18 mouse cellular contexts compared by ENCODE assay signal in the genomic region with DNA sequence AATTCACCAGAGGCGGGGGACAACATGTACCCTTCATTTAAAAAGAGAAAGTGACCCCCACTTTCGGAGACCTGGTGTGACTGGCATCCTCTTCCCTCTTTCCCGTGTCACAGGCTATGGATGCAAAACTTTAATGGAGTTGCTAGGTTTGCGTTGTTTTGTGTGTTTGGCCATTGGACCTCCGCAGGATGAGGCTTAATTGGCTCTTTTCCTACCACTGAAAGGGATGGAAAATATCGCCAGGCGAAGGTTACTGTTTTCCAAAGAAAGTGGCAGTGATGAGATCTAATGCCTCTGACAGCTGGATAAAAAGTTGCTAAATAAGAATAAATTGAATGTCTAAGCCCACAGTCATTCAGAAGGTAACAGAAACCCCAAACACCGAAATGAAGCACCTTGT.
A peak's percentile ranks its signal among the peaks of the same experiment; 100 is the strongest.
DNase-seq lines count a peak whose midpoint lies in the region; ATAC-seq and TF ChIP-seq lines count a peak whose summit lies in the region.
"Had no signal": no experiment of that assay in that cellular context is flagged by ENCODE, and none has a peak within 500 bp of the region (broad histone marks: within the 10 kb centered on the region; RNA-seq: fewer than 3 reads in every experiment).

No protein-coding gene starts in this region.

- H3K4me1 ChIP-seq in forebrain, embryonic 15.5 days, result peaks cover 28% of the 10 kb centered on the region
- 0 out of 2 replicates have a peak, but pooled peaks cover 6% of the 10 kb centered on the region for H3K4me1 ChIP-seq in hindbrain, postnatal 0 days (ENCODE audit: insufficient read depth, low read length)

- 14% methylated on average over 8 of the region's 8 CpGs for WGBS in forebrain, embryonic 15.5 days
- 64% methylated on average over 8 of the region's 8 CpGs for WGBS in hindbrain, postnatal 0 days

- no peak overlapping the region for H3K9ac ChIP-seq in forebrain, embryonic 15.5 days (replicated peaks)
- H3K9ac ChIP-seq in hindbrain, postnatal 0 days (replicated peaks; ENCODE audit: low read length), result no peak overlapping the region
- H3K9ac ChIP-seq: embryonic facial prominence, embryonic 12.5 days; lung, embryonic 14.5 days; neural tube, embryonic 15.5 days had no signal

- no peak for TF ChIP-seq CTCF in left cerebral cortex, adult 2 months (IDR thresholded peaks at IDR 0.05)
- TF ChIP-seq CTCF in hindbrain, postnatal 0 days (IDR thresholded peaks at IDR 0.05; ENCODE audit: low read depth), result no peak

- H3K9me3 ChIP-seq in forebrain, embryonic 15.5 days, result no peaks in the 10 kb centered on the region
- no peaks in the 10 kb centered on the region for H3K9me3 ChIP-seq in hindbrain, postnatal 0 days (ENCODE audit: low read length)
- H3K9me3 ChIP-seq: embryonic facial prominence, embryonic 12.5 days; neural tube, embryonic 15.5 days had no signal

- no peak for DNase-seq in left cerebral cortex, adult 2 months (ENCODE audit: extremely low spot score in 1 of 2, low spot score in 2 of 2)
- no peak for DNase-seq in left cerebral cortex, postnatal 4 days
- no peak for DNase-seq in hindbrain, postnatal 0 days (ENCODE audit: low spot score)
- DNase-seq in cerebellum, postnatal 25 days, result no peak
- no peak for DNase-seq in right cerebral cortex, adult 18-20 months
- DNase-seq: adrenal gland, postnatal 14 days; gastrocnemius, adult 2 months; heart, adult 18-20 months; kidney, adult 11 months; kidney, postnatal 25 days; lung, embryonic 14.5 days; lung, postnatal 4 days; retina, postnatal 1 day; thymus, postnatal 36 days had no signal

- H3K27ac ChIP-seq in left cerebral cortex, adult 2 months, result peak overlapping the region; percentile 83
- peak overlapping the region; percentile 87 for H3K27ac ChIP-seq in forebrain, embryonic 15.5 days (replicated peaks)
- H3K27ac ChIP-seq in hindbrain, postnatal 0 days, result peak overlapping the region; percentile 69
- H3K27ac ChIP-seq: gastrocnemius, adult 2 months; neural tube, embryonic 15.5 days had no signal

- intact Hi-C loops in left cerebral cortex, adult 2 months (cut with DNase I), result loop anchor here (2.0 to 5.0 kb wide), 3 partner anchors 32 to 186 kb away; a partner anchor contains a TSS
- intact Hi-C loops in left cerebral cortex, postnatal 4 days (cut with DNase I), result no loop called here

- ATAC-seq in forebrain, embryonic 15.5 days (replicated peaks), result no peak
- ATAC-seq in hindbrain, postnatal 0 days, result no peak
- no peak for ATAC-seq in frontal cortex, adult (ENCODE audit: low TSS enrichment)

- H3K4me2 ChIP-seq in forebrain, embryonic 15.5 days (replicated peaks), result no peak overlapping the region
- no peak overlapping the region for H3K4me2 ChIP-seq in hindbrain, postnatal 0 days (ENCODE audit: low read depth, low read length)
- H3K4me2 ChIP-seq: embryonic facial prominence, embryonic 12.5 days; lung, embryonic 14.5 days; neural tube, embryonic 15.5 days had no signal

- H3K36me3 ChIP-seq in forebrain, embryonic 15.5 days, result 0 out of 2 replicates have a peak, but pooled peaks cover 2% of the 10 kb centered on the region
- no peaks in the 10 kb centered on the region for H3K36me3 ChIP-seq in hindbrain, postnatal 0 days (ENCODE audit: insufficient read depth, low read length)
- H3K36me3 ChIP-seq: embryonic facial prominence, embryonic 12.5 days; neural tube, embryonic 15.5 days had no signal

- H3K27me3 ChIP-seq in forebrain, embryonic 15.5 days, result no peaks in the 10 kb centered on the region
- no peaks in the 10 kb centered on the region for H3K27me3 ChIP-seq in hindbrain, postnatal 0 days (ENCODE audit: insufficient read depth, low read length)
- H3K27me3 ChIP-seq: embryonic facial prominence, embryonic 12.5 days; neural tube, embryonic 15.5 days had no signal

- H3K4me3 ChIP-seq in left cerebral cortex, adult 2 months, result no peak overlapping the region
- no peak overlapping the region for H3K4me3 ChIP-seq in forebrain, embryonic 15.5 days
- no peak overlapping the region for H3K4me3 ChIP-seq in hindbrain, postnatal 0 days (ENCODE audit: low read length)
- H3K4me3 ChIP-seq: embryonic facial prominence, embryonic 12.5 days; gastrocnemius, adult 2 months; neural tube, embryonic 15.5 days had no signal
